In genomic region chr13:97193420-97193819, GRCm38 (mm10) we compare ENCODE assay signal across 9 mouse cellular contexts. TPM values are rescaled to one million over a fixed set of nuclear protein-coding genes. Genes with fewer than 3 reads are reported as not detected.
DNase-seq lines count a peak whose midpoint lies in the region; ATAC-seq and TF ChIP-seq lines count a peak whose summit lies in the region.
"Had no signal": no experiment of that assay in that cellular context is flagged by ENCODE, and none has a peak within 500 bp of the region (broad histone marks: within the 10 kb centered on the region; RNA-seq: fewer than 3 reads in every experiment).

No protein-coding gene starts in this region.

- TF ChIP-seq CTCF in liver, adult 2 months (IDR thresholded peaks at IDR 0.05; ENCODE audit: low read depth, low read length) = no peak
- TF ChIP-seq CTCF in liver, postnatal 0 days (IDR thresholded peaks at IDR 0.05; ENCODE audit: low read depth) = no peak

- no peak for TF ChIP-seq POLR2A in liver, adult 2 months (IDR thresholded peaks at IDR 0.05; ENCODE audit: extremely low read depth, insufficient read depth, low read length)

- H3K27me3 ChIP-seq in liver, adult 2 months (ENCODE audit: control insufficient read depth, insufficient read depth, low read length) = no peaks in the 10 kb centered on the region
- H3K27me3 ChIP-seq in liver, postnatal 0 days (ENCODE audit: insufficient read depth, low read length) = no peaks in the 10 kb centered on the region
- no peaks in the 10 kb centered on the region for H3K27me3 ChIP-seq in liver, embryonic 11.5 days (replicated peaks; ENCODE audit: control insufficient read depth, insufficient read depth, low read length)

- 40% methylated on average over 7 of the region's 7 CpGs for WGBS in liver, adult 2 months
- 71% methylated on average over 7 of the region's 7 CpGs for WGBS in liver, postnatal 0 days (ENCODE audit: insufficient replicate concordance)
- WGBS in liver, embryonic 11.5 days = 72% methylated on average over 7 of the region's 7 CpGs

- no peak for ATAC-seq in liver, postnatal 0 days
- peak; percentile 49; the same call in 1 of the 2 replicates for ATAC-seq in cerebellum, adult (ENCODE audit: insufficient number of reproducible peaks, low FRiP score, low TSS enrichment)
- ATAC-seq in liver, embryonic 11.5 days (replicated peaks; ENCODE audit: low FRiP score) = no peak

- peaks cover 2% of the 10 kb centered on the region; the same call in 1 of the 2 replicates for H3K36me3 ChIP-seq in liver, adult 2 months (ENCODE audit: control insufficient read depth, insufficient read depth, low read length)
- peaks cover 13% of the 10 kb centered on the region; the same call in 1 of the 2 replicates for H3K36me3 ChIP-seq in liver, postnatal 0 days (replicated peaks; ENCODE audit: insufficient read depth, low read length)
- no peaks in the 10 kb centered on the region for H3K36me3 ChIP-seq in liver, embryonic 11.5 days (ENCODE audit: control insufficient read depth, insufficient read depth, low read length)
- H3K36me3 ChIP-seq: midbrain, embryonic 12.5 days had no signal

- no peaks in the 10 kb centered on the region for H3K9me3 ChIP-seq in liver, postnatal 0 days (ENCODE audit: low read length)
- no peaks in the 10 kb centered on the region for H3K9me3 ChIP-seq in liver, embryonic 11.5 days (ENCODE audit: control insufficient read depth, low read length)
- H3K9me3 ChIP-seq: midbrain, embryonic 12.5 days had no signal

- DNase-seq in liver, adult 2 months (ENCODE audit: extremely low read depth, low read depth, low spot score) = peak; percentile 62
- no peak for DNase-seq in liver, postnatal 0 days
- peak; percentile 59 for DNase-seq in gastrocnemius, postnatal 25 days
- DNase-seq in layer of hippocampus, postnatal 14 days (ENCODE audit: low spot score in 2 of 2) = peak; percentile 49 to 83
- peak; percentile 52 to 75 for DNase-seq in right cerebral cortex, adult 2 months (ENCODE audit: low spot score in 2 of 2)
- DNase-seq in yolk sac, embryonic 10.5 days (ENCODE audit: low spot score) = no peak
- DNase-seq in liver, embryonic 11.5 days (ENCODE audit: low spot score) = no peak

- H3K4me1 ChIP-seq in liver, adult 2 months (ENCODE audit: control insufficient read depth, insufficient read depth, low read length) = peaks cover 2% of the 10 kb centered on the region; the same call in 1 of the 2 replicates
- peaks cover 4% of the 10 kb centered on the region; the same call in 1 of the 2 replicates for H3K4me1 ChIP-seq in liver, postnatal 0 days (ENCODE audit: insufficient read depth)
- H3K4me1 ChIP-seq in liver, embryonic 11.5 days (replicated peaks; ENCODE audit: control insufficient read depth, insufficient read depth, low read length) = 0 out of 2 replicates have a peak, but pooled peaks cover 3% of the 10 kb centered on the region

- no peak overlapping the region for H3K4me2 ChIP-seq in liver, postnatal 0 days (ENCODE audit: low read depth, low read length)
- H3K4me2 ChIP-seq in liver, embryonic 11.5 days = no peak overlapping the region
- H3K4me2 ChIP-seq: midbrain, embryonic 12.5 days had no signal

- no peak overlapping the region for H3K27ac ChIP-seq in liver, adult 2 months (replicated peaks; ENCODE audit: insufficient read depth, low read depth, low read length)
- no peak overlapping the region for H3K27ac ChIP-seq in liver, postnatal 0 days (ENCODE audit: low read depth)
- no peak overlapping the region for H3K27ac ChIP-seq in liver, embryonic 11.5 days (ENCODE audit: low read depth, low read length)
- H3K27ac ChIP-seq: midbrain, embryonic 12.5 days had no signal

- no peaks in the 10 kb centered on the region for H3K79me2 ChIP-seq in liver, adult 2 months (ENCODE audit: control insufficient read depth, insufficient read depth, low read length)

- no peak overlapping the region for H3K4me3 ChIP-seq in liver, adult 2 months (ENCODE audit: insufficient read depth, low read depth, low read length)
- H3K4me3 ChIP-seq in liver, postnatal 0 days (ENCODE audit: low read depth, low read length) = no peak overlapping the region
- H3K4me3 ChIP-seq in liver, embryonic 11.5 days (ENCODE audit: low read depth, low read length) = no peak overlapping the region
- H3K4me3 ChIP-seq: midbrain, embryonic 12.5 days had no signal

- TF ChIP-seq EP300 in liver, postnatal 0 days (IDR thresholded peaks at IDR 0.05; ENCODE audit: low read depth) = no peak

- no peak overlapping the region for H3K9ac ChIP-seq in liver, adult 2 months (ENCODE audit: low read depth, low read length)
- H3K9ac ChIP-seq in liver, postnatal 0 days (replicated peaks) = no peak overlapping the region
- no peak overlapping the region for H3K9ac ChIP-seq in liver, embryonic 11.5 days (ENCODE audit: low read depth, low read length)
- H3K9ac ChIP-seq: midbrain, embryonic 12.5 days had no signal

RNA-seq across cellular contexts. Expression of gene Hexb, which starts 4.7 kb away (rescaled TPM):
- total RNA-seq in liver, adult 2 months (2014; rRNA removed) = 41.4 and 48.1 TPM in 2 replicates
- polyA plus RNA-seq in liver, adult 2 months (2012; rRNA removed) = 43.1 and 54.7 TPM in 2 replicates
- polyA plus RNA-seq in liver, postnatal 0 days (2015; fragmentation: Nextera tagmentation; extraction: Ambion mirVana) = 21.2 and 22.0 TPM in 2 replicates
- 1 to 10 TPM; 8.0 to 8.2 TPM for total RNA-seq in gastrocnemius, postnatal 25 days (2021)
- total RNA-seq in layer of hippocampus, postnatal 14 days (2021) = 100 to 1,000 TPM; 111 to 112 TPM
- polyA plus RNA-seq in liver, embryonic 11.5 days (2014; fragmentation: Nextera tagmentation; extraction: Ambion mirVana) = 20.6 and 21.8 TPM in 2 replicates

RNA-seq across cellular contexts. Expression of gene Enc1, which starts 47.5 kb away (rescaled TPM):
- 2.3 and 2.6 TPM in 2 replicates for total RNA-seq in liver, adult 2 months (2014; rRNA removed)
- polyA plus RNA-seq in liver, adult 2 months (2012; rRNA removed) = 1.3 TPM in 2 replicates
- 1.7 and 2.6 TPM in 2 replicates for polyA plus RNA-seq in liver, postnatal 0 days (2015; fragmentation: Nextera tagmentation; extraction: Ambion mirVana)
- total RNA-seq in gastrocnemius, postnatal 25 days (2021) = 1 to 10 TPM; 1.6 to 1.8 TPM
- 100 to 1,000 TPM; 582 to 626 TPM for total RNA-seq in layer of hippocampus, postnatal 14 days (2021)
- 1.9 and 2.2 TPM in 2 replicates for polyA plus RNA-seq in liver, embryonic 11.5 days (2014; fragmentation: Nextera tagmentation; extraction: Ambion mirVana)

RNA-seq across cellular contexts. Expression of gene Gfm2, which starts 55.7 kb away (rescaled TPM):
- 41.1 and 42.9 TPM in 2 replicates for total RNA-seq in liver, adult 2 months (2014; rRNA removed)
- 25.9 TPM in 2 replicates for polyA plus RNA-seq in liver, adult 2 months (2012; rRNA removed)
- polyA plus RNA-seq in liver, postnatal 0 days (2015; fragmentation: Nextera tagmentation; extraction: Ambion mirVana) = 9.9 and 11.0 TPM in 2 replicates
- total RNA-seq in gastrocnemius, postnatal 25 days (2021) = 10 to 100 TPM; 42.7 to 48.2 TPM
- total RNA-seq in layer of hippocampus, postnatal 14 days (2021) = 10 to 100 TPM; 28.3 to 29.1 TPM
- polyA plus RNA-seq in liver, embryonic 11.5 days (2014; fragmentation: Nextera tagmentation; extraction: Ambion mirVana) = 47.0 and 50.7 TPM in 2 replicates

RNA-seq across cellular contexts. Expression of gene Nsa2, which starts 55.7 kb away (rescaled TPM):
- 30.4 and 37.3 TPM in 2 replicates for total RNA-seq in liver, adult 2 months (2014; rRNA removed)
- polyA plus RNA-seq in liver, adult 2 months (2012; rRNA removed) = 12.9 and 15.3 TPM in 2 replicates
- 30.4 and 30.5 TPM in 2 replicates for polyA plus RNA-seq in liver, postnatal 0 days (2015; fragmentation: Nextera tagmentation; extraction: Ambion mirVana)
- 10 to 100 TPM; 45.0 to 47.4 TPM for total RNA-seq in gastrocnemius, postnatal 25 days (2021)
- 10 to 100 TPM; 60.5 to 67.7 TPM for total RNA-seq in layer of hippocampus, postnatal 14 days (2021)
- polyA plus RNA-seq in liver, embryonic 11.5 days (2014; fragmentation: Nextera tagmentation; extraction: Ambion mirVana) = 75.6 and 82.3 TPM in 2 replicates

Comparison
In these comparisons a context has a peak if more than half of its experiments do, and no peak if none do; other contexts are left out.
1. DNase-seq: peak in liver, adult 2 months (single experiment), gastrocnemius, postnatal 25 days (single experiment), layer of hippocampus, postnatal 14 days (2 of 2) and right cerebral cortex, adult 2 months (2 of 2); none in liver, postnatal 0 days (single experiment), yolk sac, embryonic 10.5 days (single experiment) and liver, embryonic 11.5 days (single experiment).
2. RNA of gene Enc1, which starts 47.5 kb away (total RNA-seq): 582 to 626 TPM in layer of hippocampus, postnatal 14 days; 2.3 to 2.6 TPM in liver, adult 2 months and 1.6 to 1.8 TPM in gastrocnemius, postnatal 25 days; every median in the first group is over 100 times any median in the second.